Mouse (Mus musculus) bone marrow macrophage, adult 2 months (primary cell): Measurements from ENCODE around the gene Zfp704.

Source experiments
- CTCF ChIP-seq: IDR thresholded peaks from 2 replicates; pipeline ENCODE4 v1.5.1; 2012; ENCODE audit warnings: low read depth, mild to moderate bottlenecking, low read length, moderate library complexity
- POLR2A ChIP-seq: IDR thresholded peaks from 2 replicates; pipeline ENCODE4 v1.6.1; 2012; ENCODE audit warnings: mild to moderate bottlenecking, low read depth, low read length, borderline replicate concordance

DNA sequence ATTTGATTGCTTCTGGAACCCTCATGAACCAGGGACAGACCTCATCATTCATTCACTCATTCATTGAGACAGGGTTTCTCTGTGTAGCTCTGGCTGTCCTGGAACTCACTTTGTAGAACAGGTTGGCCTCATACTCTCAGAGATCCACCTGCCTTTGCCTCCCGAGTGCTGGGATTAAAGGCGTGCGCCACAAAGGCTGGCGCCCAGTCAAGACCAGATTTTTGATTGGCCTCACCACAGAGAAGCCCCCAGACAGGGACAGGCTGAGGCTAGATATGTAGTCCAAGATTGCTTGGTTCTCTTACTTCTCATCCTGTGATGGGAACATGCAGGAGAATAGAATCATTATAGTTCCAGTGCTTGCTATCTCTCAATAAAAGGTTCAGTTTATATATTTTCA lies 105.5 kb downstream of the Zfp704 start:
- no peak for TF ChIP-seq CTCF
- no peak for TF ChIP-seq POLR2A
